In the genomic region with DNA sequence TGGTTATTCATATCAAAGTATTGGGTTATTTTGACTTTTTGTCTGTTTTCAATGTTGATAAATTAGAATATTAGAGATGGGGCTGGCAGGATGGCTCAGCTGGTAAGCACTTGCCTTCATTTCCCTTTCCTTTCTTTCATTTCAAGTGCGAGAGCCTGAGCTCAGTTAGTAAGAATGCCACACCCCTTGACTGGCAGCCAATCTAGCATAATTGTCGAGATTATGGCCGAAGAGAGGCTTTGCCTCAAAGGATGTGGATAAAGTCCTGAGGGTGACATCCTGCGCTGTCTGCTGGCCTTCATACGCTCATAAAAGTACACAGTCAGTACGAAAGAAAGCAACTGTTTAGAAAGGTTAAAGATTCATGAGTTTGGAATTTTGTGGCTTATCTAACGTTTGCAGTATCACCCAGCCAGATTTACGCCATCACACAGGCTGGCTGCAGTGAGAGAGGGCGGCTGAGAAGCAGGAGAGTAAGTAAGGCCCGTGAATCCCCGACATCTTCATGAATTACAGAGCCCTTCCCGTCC, we compare ENCODE assay signal across 18 mouse cellular contexts. TPM values are rescaled to one million over a fixed set of nuclear protein-coding genes. Genes with fewer than 3 reads are reported as not detected.
DNase-seq lines count a peak whose midpoint lies in the region; ATAC-seq and TF ChIP-seq lines count a peak whose summit lies in the region.
"Had no signal": no experiment of that assay in that cellular context is flagged by ENCODE, and none has a peak within 500 bp of the region (broad histone marks: within the 10 kb centered on the region; RNA-seq: fewer than 3 reads in every experiment).

No protein-coding gene starts in this region.

- H3K27me3 ChIP-seq in heart, embryonic 13.5 days (replicated peaks), result no peaks in the 10 kb centered on the region
- H3K27me3 ChIP-seq in lung, postnatal 0 days (replicated peaks; ENCODE audit: insufficient read depth, low read length), result no peaks in the 10 kb centered on the region
- H3K27me3 ChIP-seq: forebrain, embryonic 15.5 days; neural tube, embryonic 13.5 days; Patski had no signal

- no peak for TF ChIP-seq CTCF in lung, postnatal 0 days (IDR thresholded peaks at IDR 0.05)

- 40% methylated on average over 12 of the region's 12 CpGs for WGBS in heart, embryonic 13.5 days
- 59% methylated on average over 12 of the region's 12 CpGs for WGBS in lung, postnatal 0 days

- H3K4me1 ChIP-seq in heart, embryonic 13.5 days, result peaks cover 37% of the 10 kb centered on the region
- no peaks in the 10 kb centered on the region for H3K4me1 ChIP-seq in lung, postnatal 0 days (ENCODE audit: insufficient read depth, low read depth, low read length)

- no peak overlapping the region for H3K9ac ChIP-seq in heart, embryonic 13.5 days
- no peak overlapping the region for H3K9ac ChIP-seq in lung, postnatal 0 days (replicated peaks; ENCODE audit: low read depth)
- H3K9ac ChIP-seq: forebrain, embryonic 15.5 days; neural tube, embryonic 13.5 days had no signal

- DNase-seq in heart, adult 9 months (ENCODE audit: low spot score in 2 of 2), result no peak
- peak; percentile 6 for DNase-seq in lung, postnatal 14 days
- no peak for DNase-seq in lung, postnatal 0 days (ENCODE audit: low spot score)
- peak; percentile 29 for DNase-seq in kidney, postnatal 14 days
- no peak for DNase-seq in frontal cortex, postnatal 25 days (ENCODE audit: low spot score in 2 of 2)
- DNase-seq in cerebellum, postnatal 14 days, result no peak
- DNase-seq: cerebellum, adult 11-12 months; gastrocnemius, postnatal 10 days; heart, postnatal 14 days; retina, postnatal 1 day; thymus, adult 18-20 months had no signal

- H3K27ac ChIP-seq in heart, embryonic 13.5 days (replicated peaks), result peak overlapping the region; percentile 28
- H3K27ac ChIP-seq in lung, postnatal 0 days (ENCODE audit: low read length), result no peak overlapping the region
- H3K27ac ChIP-seq: forebrain, embryonic 15.5 days; neural tube, embryonic 13.5 days had no signal

- ATAC-seq in heart, embryonic 13.5 days (ENCODE audit: extremely low read depth, insufficient number of reproducible peaks, low FRiP score, low TSS enrichment), result no peak
- no peak for ATAC-seq in lung, postnatal 0 days
- ATAC-seq: CD4-positive, CD25-positive, alpha-beta regulatory T cell, adult 4 months; forebrain, embryonic 15.5 days; inflammation-experienced regulatory T-cells, adult 6 months; Patski had no signal

- peaks cover 64% of the 10 kb centered on the region for H3K36me3 ChIP-seq in heart, embryonic 13.5 days
- peaks cover 4% of the 10 kb centered on the region for H3K36me3 ChIP-seq in lung, postnatal 0 days (ENCODE audit: insufficient read depth, low read length)
- H3K36me3 ChIP-seq: forebrain, embryonic 15.5 days; neural tube, embryonic 13.5 days had no signal

- no peak for TF ChIP-seq EP300 in lung, postnatal 0 days (IDR thresholded peaks at IDR 0.05)

- no peaks in the 10 kb centered on the region for H3K9me3 ChIP-seq in heart, embryonic 13.5 days
- H3K9me3 ChIP-seq in lung, postnatal 0 days (ENCODE audit: low read length), result no peaks in the 10 kb centered on the region
- H3K9me3 ChIP-seq: forebrain, embryonic 15.5 days; neural tube, embryonic 13.5 days had no signal

- no peak overlapping the region for H3K4me3 ChIP-seq in heart, embryonic 13.5 days
- H3K4me3 ChIP-seq in lung, postnatal 0 days (ENCODE audit: low read depth, low read length), result no peak overlapping the region
- H3K4me3 ChIP-seq: forebrain, embryonic 15.5 days; neural tube, embryonic 13.5 days had no signal

- no peak overlapping the region for H3K4me2 ChIP-seq in heart, embryonic 13.5 days
- no peak overlapping the region for H3K4me2 ChIP-seq in lung, postnatal 0 days (replicated peaks; ENCODE audit: low read depth, low read length)
- H3K4me2 ChIP-seq: forebrain, embryonic 15.5 days; liver, embryonic 11.5 days; neural tube, embryonic 13.5 days had no signal

RNA-seq across cellular contexts. Expression of a gene that starts 47.2 kb away (rescaled TPM):
- 17.9 and 18.8 TPM in 2 replicates for polyA plus RNA-seq in heart, embryonic 13.5 days (2015; fragmentation: Nextera tagmentation; extraction: Ambion mirVana)
- polyA plus RNA-seq in lung, postnatal 0 days (2015; fragmentation: Nextera tagmentation; extraction: Ambion mirVana), result 11.5 and 12.4 TPM in 2 replicates

Comparison
In these comparisons a context has a peak if more than half of its experiments do, and no peak if none do; other contexts are left out.
1. DNase-seq: peak in lung, postnatal 14 days (single experiment) and kidney, postnatal 14 days (single experiment); none in heart, adult 9 months (0 of 2), lung, postnatal 0 days (single experiment), frontal cortex, postnatal 25 days (0 of 2) and cerebellum, postnatal 14 days (0 of 2).